Mouse (Mus musculus): ENCODE results near the gene Vav2.

- TF ChIP-seq CTCF (IDR thresholded peaks at IDR 0.05; ENCODE audit: control insufficient read depth, insufficient read depth, insufficient read length): no peak
- TF ChIP-seq MYOD1 (IDR thresholded peaks at IDR 0.05; ENCODE audit: control insufficient read depth, insufficient read length, low read depth): no peak
- no peak for TF ChIP-seq FOSL1 (IDR thresholded peaks at IDR 0.05; ENCODE audit: insufficient read depth, low read length, poor library complexity, severe bottlenecking)
- no peak for TF ChIP-seq USF1 (IDR thresholded peaks at IDR 0.05; ENCODE audit: low read depth)
- TF ChIP-seq MAX (IDR thresholded peaks at IDR 0.05): no peak
Measured at GRCm38 (mm10) chr2:27262984-27263383, 163.8 kb downstream of the Vav2 start.
